Mouse (Mus musculus): ENCODE measurements at regions not wholly inside any gene's neighbourhood (a gene's known extent, or its start where the extent isn't known, plus 50 kb on each side); places are given as distances from the start of the nearest gene placed in this dataset.

DNA sequence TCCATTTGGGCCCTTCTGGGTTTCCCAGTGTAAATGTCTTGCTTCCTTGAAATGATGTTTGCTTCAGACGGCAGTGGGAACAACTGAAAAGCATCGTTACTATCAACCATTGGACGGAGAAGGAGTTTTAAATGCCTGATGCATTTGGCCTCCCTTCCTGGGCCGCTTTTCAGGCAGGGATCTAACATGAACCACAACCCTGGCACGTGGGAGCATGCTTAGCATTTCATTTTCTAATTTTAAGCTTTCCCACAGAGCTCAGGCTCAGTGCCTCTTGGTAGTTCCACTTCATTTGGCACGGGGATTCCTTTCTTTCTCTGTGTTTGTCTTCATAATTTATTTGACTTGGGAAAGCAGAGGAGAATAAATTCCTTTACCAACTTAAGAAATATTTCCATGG lies 406.6 kb upstream of the Nbea start:
- DNase-seq = peak; percentile 29 to 46

GRCm38 (mm10) chr3:56575422-56575821 lies 391.9 kb upstream of the Nbea start:
- no peak for DNase-seq

DNA sequence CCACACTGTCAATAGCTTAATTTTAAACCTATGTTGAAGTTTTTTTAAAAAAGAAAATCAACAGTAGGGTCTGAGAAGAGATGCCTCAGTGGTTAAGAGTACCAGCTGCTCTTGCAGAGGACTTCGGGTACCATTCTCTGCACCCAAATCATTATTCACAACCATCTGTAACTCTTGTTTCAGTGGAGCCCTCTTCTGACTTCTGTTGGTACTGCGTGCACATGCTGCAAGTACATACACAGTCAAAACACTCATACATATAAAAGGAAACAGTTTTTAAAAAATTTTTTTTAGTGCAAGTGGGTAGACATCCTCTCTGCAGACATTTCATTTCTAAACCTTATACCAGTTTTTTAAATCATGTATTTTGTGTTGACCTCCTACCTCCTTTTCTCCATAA lies 352.7 kb upstream of the Nbea start:
- peak; percentile 19 to 29 for DNase-seq

DNA sequence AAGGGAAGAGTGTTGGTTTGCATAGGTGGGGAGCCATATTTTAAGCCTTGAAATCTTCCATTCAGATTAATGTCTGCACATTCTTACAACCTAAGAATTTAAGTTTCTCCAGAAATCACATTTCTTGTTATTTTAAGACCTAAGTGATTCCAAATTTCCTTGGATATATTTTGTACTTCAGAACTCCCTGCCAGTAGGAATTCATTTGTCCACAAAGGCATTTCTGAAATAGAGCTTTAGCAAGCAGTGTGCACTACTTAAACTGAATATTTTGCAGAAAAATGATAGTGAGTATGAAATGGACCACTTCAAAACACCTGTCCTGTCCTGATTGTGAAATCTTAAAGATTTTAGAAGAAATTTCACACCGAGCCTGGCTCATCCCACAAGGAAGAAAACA lies 320.9 kb upstream of the Nbea start:
- no peak for DNase-seq

DNA sequence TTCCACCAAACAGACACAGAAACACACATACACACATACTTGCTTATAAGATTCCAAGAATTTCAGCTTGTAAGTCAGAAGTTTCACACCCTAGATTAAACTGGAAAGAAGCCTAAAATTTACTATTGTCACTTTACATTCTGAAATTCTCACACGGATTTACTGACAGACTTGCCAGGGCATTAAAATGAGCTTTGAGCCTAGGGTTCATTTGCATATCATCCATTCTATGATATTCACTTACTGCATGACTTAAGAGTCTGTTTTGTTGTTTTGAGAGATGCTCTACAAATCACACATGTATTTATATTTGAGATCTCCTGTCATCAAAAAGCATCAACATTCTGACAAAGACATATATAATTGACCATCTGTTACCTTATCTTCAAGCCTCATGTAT lies 315.8 kb upstream of the Nbea start:
- DNase-seq = no peak

GRCm38 (mm10) chr3:56493937-56494336 lies 310.4 kb upstream of the Nbea start:
- no peak for DNase-seq

GRCm38 (mm10) chr3:56489154-56489553 lies 305.7 kb upstream of the Nbea start:
- no peak for DNase-seq

- DNase-seq = peak; percentile 94 to 95
Measured at GRCm38 (mm10) chr3:56485550-56486400, 302.3 kb upstream of the Nbea start.

GRCm38 (mm10) chr3:56484096-56484495 lies 300.6 kb upstream of the Nbea start:
- DNase-seq = peak; percentile 36 to 58

GRCm38 (mm10) chr3:56483370-56483769 lies 299.9 kb upstream of the Nbea start:
- DNase-seq = no peak

DNA sequence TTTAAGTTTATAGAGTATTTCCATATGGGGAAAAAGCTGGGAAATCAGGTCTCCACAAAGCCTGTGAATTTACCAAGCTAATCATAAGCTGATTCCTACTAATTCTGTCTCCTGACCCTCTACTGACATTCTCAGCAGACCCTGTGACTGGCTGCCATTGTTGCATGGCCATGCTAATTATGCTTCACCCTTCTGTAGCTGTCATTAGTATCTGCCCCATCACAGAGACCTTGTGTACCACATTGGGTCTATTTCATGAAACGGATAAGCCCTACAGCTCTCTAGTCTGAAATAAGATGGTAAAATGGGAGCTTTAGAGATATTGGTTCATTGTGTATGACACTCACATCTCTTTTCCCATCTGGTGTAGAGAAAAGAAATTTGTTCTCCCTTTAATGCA lies 296.0 kb upstream of the Nbea start:
- DNase-seq = no peak

DNA sequence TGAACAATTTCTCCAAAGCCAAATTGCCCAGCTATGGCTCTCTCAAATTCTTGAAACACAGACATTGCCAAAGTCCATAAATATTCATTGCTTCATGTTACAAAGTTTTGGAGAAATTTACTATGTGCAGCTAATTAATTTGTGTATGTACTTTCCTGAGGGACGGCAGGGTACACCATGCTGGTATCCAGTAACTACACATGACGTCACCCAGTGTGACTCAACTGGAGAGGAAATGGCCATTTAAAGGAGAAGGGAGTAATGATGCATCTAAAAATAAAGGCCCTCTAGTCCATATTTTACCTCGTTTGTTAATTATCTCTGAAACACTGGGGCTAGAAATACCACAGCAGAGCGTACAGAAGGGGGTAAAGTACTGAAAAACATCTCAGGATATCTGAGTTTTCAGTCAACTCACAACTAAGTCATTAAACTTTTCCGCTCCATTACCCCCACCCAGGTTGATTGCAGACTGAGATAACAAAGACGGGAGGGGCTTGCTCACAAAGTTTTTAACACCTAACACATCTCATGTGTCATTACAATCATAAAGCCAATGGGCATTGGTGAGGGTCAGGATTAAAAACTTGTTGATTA lies 295.1 kb upstream of the Nbea start:
- DNase-seq = no peak

DNA sequence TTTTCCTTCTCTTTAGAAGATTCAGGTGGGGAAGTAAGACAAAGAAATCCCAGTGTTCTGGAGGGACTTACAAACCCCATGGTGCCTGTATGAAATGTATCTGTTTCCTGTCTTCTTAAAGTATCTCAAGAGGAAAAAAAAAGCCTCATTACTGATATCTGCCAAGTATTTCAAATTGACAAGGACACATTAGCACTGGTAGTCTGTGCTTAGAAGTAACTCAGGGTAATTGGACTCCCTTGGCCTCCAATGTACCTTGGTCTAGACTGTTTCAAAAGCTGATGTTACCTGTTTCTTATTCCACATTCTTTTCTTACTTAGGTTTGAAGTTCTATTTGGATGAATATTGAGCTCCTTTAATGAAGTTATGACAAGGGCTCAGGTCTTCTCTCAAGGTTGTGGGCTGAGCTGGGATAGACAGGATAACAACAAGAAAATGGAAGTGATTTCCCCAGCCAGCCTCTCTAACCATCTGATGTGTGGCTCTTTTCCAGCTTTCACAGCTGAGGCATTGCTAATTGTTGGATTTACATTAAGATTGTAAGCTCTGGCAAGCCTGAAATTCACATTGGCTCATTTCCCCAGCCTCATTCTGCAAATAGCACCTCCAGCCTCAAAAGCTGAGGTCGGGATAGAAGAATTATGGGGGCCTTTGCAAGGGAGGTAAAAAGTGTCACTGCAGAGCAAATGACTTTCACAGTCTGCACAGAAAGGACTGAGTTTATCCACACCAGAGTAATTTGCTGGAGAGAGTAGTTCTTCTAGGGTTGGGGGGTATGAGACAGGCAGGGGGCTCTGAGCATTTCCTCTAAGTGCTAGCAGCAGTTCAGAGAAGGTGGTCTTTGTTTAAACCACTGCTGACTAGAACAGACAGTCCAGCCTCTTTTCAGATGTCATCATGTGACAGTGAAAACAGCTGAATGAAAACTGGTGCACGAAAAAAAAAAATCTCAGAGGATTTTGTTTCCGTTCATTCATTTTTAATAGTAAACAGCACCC lies 292.3 kb upstream of the Nbea start:
- peak; percentile 71 to 80 for DNase-seq

GRCm38 (mm10) chr3:56472651-56473050 lies 289.1 kb upstream of the Nbea start:
- DNase-seq = no peak

GRCm38 (mm10) chr3:56471823-56472222 lies 288.3 kb upstream of the Nbea start:
- no peak for DNase-seq

DNA sequence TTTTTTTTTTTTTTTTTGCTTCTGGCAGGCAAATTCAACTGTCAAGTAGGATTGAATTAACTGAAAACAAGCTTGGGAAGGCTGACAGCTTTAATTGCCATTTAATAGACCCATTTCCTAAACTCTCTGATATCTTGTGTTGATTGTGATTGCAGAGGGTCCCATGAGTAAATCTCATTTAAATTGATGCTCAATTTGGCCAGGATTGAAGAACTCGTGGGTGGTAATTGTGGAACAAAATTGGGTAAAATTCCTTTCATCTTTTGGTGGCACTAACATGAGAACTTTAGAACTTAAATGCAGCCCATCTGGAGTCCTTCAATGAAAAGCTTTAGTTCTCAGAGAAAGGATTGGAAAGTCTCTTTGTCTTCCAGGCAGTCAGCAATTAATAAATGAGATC lies 287.7 kb upstream of the Nbea start:
- no peak for DNase-seq

- DNase-seq = no peak
Measured at GRCm38 (mm10) chr3:56457625-56458024, 274.1 kb upstream of the Nbea start.

DNA sequence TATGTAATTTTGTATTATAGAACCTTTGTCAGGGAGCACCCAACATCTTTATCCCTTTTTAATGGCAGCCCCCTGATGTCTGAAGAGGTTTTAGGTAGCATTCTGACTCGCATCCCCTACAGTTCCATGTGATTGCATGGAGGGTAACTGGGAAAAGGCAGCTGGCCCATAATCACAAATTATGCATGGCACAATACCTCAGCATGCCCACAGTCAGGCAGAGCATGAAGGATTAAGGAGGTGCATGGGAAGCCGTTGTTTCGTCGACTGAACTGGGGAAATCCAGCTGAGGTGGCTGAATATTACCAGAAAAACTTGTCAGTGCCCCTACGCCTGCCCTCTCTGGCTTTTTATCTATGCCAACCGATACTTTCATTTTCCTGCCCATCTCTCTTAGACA lies 272.8 kb upstream of the Nbea start:
- peak; percentile 45 to 60 for DNase-seq

GRCm38 (mm10) chr3:56438900-56439299 lies 255.4 kb upstream of the Nbea start:
- peak in 1 of 2 experiments; percentile 41 for DNase-seq

GRCm38 (mm10) chr3:56438020-56438747 lies 254.7 kb upstream of the Nbea start:
- peak; percentile 31 to 51 for DNase-seq

GRCm38 (mm10) chr3:56437058-56437457 lies 253.6 kb upstream of the Nbea start:
- DNase-seq = peak; percentile 73 to 83

DNA sequence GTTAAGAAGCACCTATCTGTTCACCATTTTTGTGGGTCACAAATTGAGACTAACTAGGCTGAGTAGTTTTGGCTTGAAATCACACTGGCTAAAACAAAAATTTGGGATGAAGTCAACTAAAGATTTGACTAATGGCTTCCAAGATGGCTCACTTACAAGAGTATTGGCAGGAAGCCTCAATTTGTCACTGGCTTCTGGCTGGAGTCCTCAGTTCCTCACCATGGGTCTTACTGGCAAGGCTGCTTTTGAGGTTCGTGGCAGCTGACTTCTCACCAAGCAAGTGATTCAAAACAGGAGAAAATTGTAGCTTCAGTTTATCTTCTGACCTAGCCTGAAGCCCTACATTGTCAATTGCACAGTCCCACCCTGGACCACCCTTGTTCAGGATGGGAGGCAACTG lies 250.0 kb upstream of the Nbea start:
- DNase-seq = peak; percentile 88 to 89

Data from cerebellum, postnatal 10 days (tissue).